Mouse (Mus musculus) olfactory bulb, adult 2 months (tissue): ENCODE results near the gene Pla2g4b.

ENCODE experiments used
- CTCF ChIP-seq: fragments of 200-500 bp; IDR thresholded peaks from 2 replicates; pipeline ENCODE4 v1.5.1; 2012; ENCODE audit warnings: low read depth, mild to moderate bottlenecking, low read length, moderate library complexity; ENCODE audit not compliant: insufficient read depth
- POLR2A ChIP-seq: fragments of 200-500 bp; IDR thresholded peaks from 2 replicates; pipeline ENCODE4 v1.6.1; 2012; ENCODE audit warnings: mild to moderate bottlenecking, low read depth, low read length, moderate library complexity; ENCODE audit not compliant: insufficient read depth

DNA sequence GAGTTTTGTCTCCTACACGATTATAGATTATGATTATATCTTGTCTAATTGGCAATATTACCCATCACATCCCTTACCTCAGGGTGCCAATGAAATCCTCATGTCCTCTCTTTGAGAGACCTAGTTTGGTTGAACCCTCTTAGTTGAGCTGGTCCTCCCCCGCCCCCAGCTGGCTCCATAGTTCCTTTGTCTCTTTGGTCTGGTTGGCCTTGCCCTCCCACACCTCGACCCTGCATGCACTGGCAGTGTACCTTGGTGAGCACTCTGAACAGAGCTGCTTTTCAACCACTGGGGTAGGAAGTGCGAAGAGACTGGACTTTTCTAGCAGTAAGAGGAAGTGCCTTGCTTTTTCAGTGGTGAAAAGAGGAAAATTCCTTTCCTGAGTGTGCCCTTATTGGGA lies 31.3 kb upstream of the Pla2g4b start:
- TF ChIP-seq POLR2A (no peak), CTCF (no peak)
